10 mouse cellular contexts compared by ENCODE assay signal in genomic region chr12:8402084-8402483, GRCm38 (mm10).
DNase-seq lines count a peak whose midpoint lies in the region; ATAC-seq and TF ChIP-seq lines count a peak whose summit lies in the region.
"Had no signal": no experiment of that assay in that cellular context is flagged by ENCODE, and none has a peak within 500 bp of the region (broad histone marks: within the 10 kb centered on the region; RNA-seq: fewer than 3 reads in every experiment).

No protein-coding gene starts in this region.

- TF ChIP-seq POLR2A in lung, adult 2 months (IDR thresholded peaks at IDR 0.05; ENCODE audit: borderline replicate concordance, extremely low read depth, low read depth, low read length): no peak

- H3K4me1 ChIP-seq in forebrain, embryonic 10.5 days: peaks cover 14% of the 10 kb centered on the region
- H3K4me1 ChIP-seq in forebrain, postnatal 0 days (ENCODE audit: insufficient read depth): no peaks in the 10 kb centered on the region
- peaks cover 8% of the 10 kb centered on the region; the same call in 1 of the 2 replicates for H3K4me1 ChIP-seq in lung, embryonic 14.5 days (ENCODE audit: insufficient read depth)
- H3K4me1 ChIP-seq in lung, adult 2 months (ENCODE audit: control insufficient read depth, insufficient read depth, low read length): peaks cover 5% of the 10 kb centered on the region; the same call in 1 of the 2 replicates
- peaks cover 5% of the 10 kb centered on the region; the same call in 1 of the 2 replicates for H3K4me1 ChIP-seq in intestine, embryonic 15.5 days (replicated peaks)
- H3K4me1 ChIP-seq in neural tube, embryonic 11.5 days (ENCODE audit: control insufficient read depth, insufficient read depth, low read length): no peaks in the 10 kb centered on the region

- peak overlapping the region; percentile 83 for H3K27ac ChIP-seq in forebrain, embryonic 10.5 days
- no peak overlapping the region for H3K27ac ChIP-seq in forebrain, postnatal 0 days (ENCODE audit: low read depth, low read length)
- H3K27ac ChIP-seq in lung, embryonic 14.5 days (ENCODE audit: low read depth): peak overlapping the region; percentile 54; the same call in 1 of the 2 replicates
- no peak overlapping the region for H3K27ac ChIP-seq in intestine, embryonic 15.5 days
- H3K27ac ChIP-seq in neural tube, embryonic 11.5 days (ENCODE audit: low read depth, low read length): peak overlapping the region; percentile 20; the same call in 1 of the 2 replicates

- H3K36me3 ChIP-seq in forebrain, embryonic 10.5 days (replicated peaks): no peaks in the 10 kb centered on the region
- no peaks in the 10 kb centered on the region for H3K36me3 ChIP-seq in forebrain, postnatal 0 days (ENCODE audit: insufficient read depth)
- no peaks in the 10 kb centered on the region for H3K36me3 ChIP-seq in lung, embryonic 14.5 days (ENCODE audit: insufficient read depth)
- no peaks in the 10 kb centered on the region for H3K36me3 ChIP-seq in intestine, embryonic 15.5 days
- H3K36me3 ChIP-seq in neural tube, embryonic 11.5 days (ENCODE audit: control insufficient read depth, insufficient read depth, low read length): no peaks in the 10 kb centered on the region

- TF ChIP-seq CTCF in forebrain, postnatal 0 days (IDR thresholded peaks at IDR 0.05; ENCODE audit: low read depth): no peak
- TF ChIP-seq CTCF in lung, embryonic 14.5 days (IDR thresholded peaks at IDR 0.05; ENCODE audit: low read depth): no peak
- no peak for TF ChIP-seq CTCF in lung, adult 2 months (IDR thresholded peaks at IDR 0.05; ENCODE audit: insufficient read depth, low read length)

- no peaks in the 10 kb centered on the region for H3K27me3 ChIP-seq in forebrain, embryonic 10.5 days (ENCODE audit: poor library complexity, severe bottlenecking)
- H3K27me3 ChIP-seq in forebrain, postnatal 0 days (ENCODE audit: insufficient read depth, low read length): no peaks in the 10 kb centered on the region
- H3K27me3 ChIP-seq in lung, embryonic 14.5 days (ENCODE audit: insufficient read depth, low read length): no peaks in the 10 kb centered on the region
- H3K27me3 ChIP-seq in intestine, embryonic 15.5 days (replicated peaks): no peaks in the 10 kb centered on the region
- H3K27me3 ChIP-seq in neural tube, embryonic 11.5 days (ENCODE audit: control insufficient read depth, insufficient read depth, low read length): no peaks in the 10 kb centered on the region
- H3K27me3 ChIP-seq: Patski had no signal

- ATAC-seq in forebrain, postnatal 0 days: no peak
- ATAC-seq in lung, embryonic 14.5 days (ENCODE audit: insufficient read depth): peak; percentile 95
- ATAC-seq in intestine, embryonic 15.5 days: peak; percentile 87
- ATAC-seq in neural tube, embryonic 11.5 days (ENCODE audit: insufficient read depth, low FRiP score, low TSS enrichment): no peak
- ATAC-seq: Patski had no signal

- no peak overlapping the region for H3K4me3 ChIP-seq in forebrain, embryonic 10.5 days
- no peak overlapping the region for H3K4me3 ChIP-seq in forebrain, postnatal 0 days (ENCODE audit: low read depth, low read length)
- no peak overlapping the region for H3K4me3 ChIP-seq in lung, embryonic 14.5 days (ENCODE audit: low read depth, low read length)
- no peak overlapping the region for H3K4me3 ChIP-seq in lung, adult 2 months (replicated peaks; ENCODE audit: extremely low read depth, low read depth, low read length)
- no peak overlapping the region for H3K4me3 ChIP-seq in intestine, embryonic 15.5 days (replicated peaks)
- H3K4me3 ChIP-seq in neural tube, embryonic 11.5 days (ENCODE audit: low read depth, low read length): no peak overlapping the region
- H3K4me3 ChIP-seq: megakaryocyte, embryonic 14.5 days had no signal

- H3K9ac ChIP-seq in forebrain, postnatal 0 days: no peak overlapping the region
- H3K9ac ChIP-seq in lung, embryonic 14.5 days: no peak overlapping the region
- H3K9ac ChIP-seq in intestine, embryonic 15.5 days: no peak overlapping the region
- no peak overlapping the region for H3K9ac ChIP-seq in neural tube, embryonic 11.5 days (ENCODE audit: low read length)

- H3K4me2 ChIP-seq in forebrain, postnatal 0 days (ENCODE audit: low read depth): no peak overlapping the region
- H3K4me2 ChIP-seq in lung, embryonic 14.5 days: no peak overlapping the region
- H3K4me2 ChIP-seq in intestine, embryonic 15.5 days (replicated peaks): no peak overlapping the region
- H3K4me2 ChIP-seq in neural tube, embryonic 11.5 days (ENCODE audit: low read depth): no peak overlapping the region

- peaks cover 9% of the 10 kb centered on the region for H3K9me3 ChIP-seq in forebrain, embryonic 10.5 days
- H3K9me3 ChIP-seq in forebrain, postnatal 0 days (ENCODE audit: low read length): no peaks in the 10 kb centered on the region
- H3K9me3 ChIP-seq in lung, embryonic 14.5 days (ENCODE audit: low read depth, low read length): no peaks in the 10 kb centered on the region
- H3K9me3 ChIP-seq in intestine, embryonic 15.5 days: no peaks in the 10 kb centered on the region
- H3K9me3 ChIP-seq in neural tube, embryonic 11.5 days (ENCODE audit: control insufficient read depth, low read length): no peaks in the 10 kb centered on the region
- H3K9me3 ChIP-seq: megakaryocyte, embryonic 14.5 days had no signal

- peak; percentile 36 for DNase-seq in forebrain, embryonic 10.5 days (ENCODE audit: extremely low spot score, low spot score)
- no peak for DNase-seq in forebrain, postnatal 0 days
- DNase-seq in lung, embryonic 14.5 days: peak; percentile 57
- no peak for DNase-seq in lung, adult 2 months
- DNase-seq in neural tube, embryonic 11.5 days (ENCODE audit: low spot score): peak; percentile 31
- no peak for DNase-seq in adrenal gland, adult 8-10 months
- DNase-seq in right cerebral cortex, postnatal 36 days (ENCODE audit: low spot score in 2 of 2): no peak

- WGBS in forebrain, embryonic 10.5 days: 19% methylated on average over 5 of the region's 5 CpGs
- WGBS in forebrain, postnatal 0 days: 39% methylated on average over 5 of the region's 5 CpGs
- WGBS in lung, embryonic 14.5 days: 26% methylated on average over 5 of the region's 5 CpGs
- WGBS in lung, adult 2 months: 38% methylated on average over 5 of the region's 5 CpGs
- WGBS in intestine, embryonic 15.5 days: 29% methylated on average over 5 of the region's 5 CpGs
- WGBS in neural tube, embryonic 11.5 days: 14% methylated on average over 5 of the region's 5 CpGs

Comparison
In these comparisons a context has a peak if more than half of its experiments do, and no peak if none do; other contexts are left out.
1. DNase-seq: peak in forebrain, embryonic 10.5 days (single experiment), lung, embryonic 14.5 days (single experiment) and neural tube, embryonic 11.5 days (single experiment); none in forebrain, postnatal 0 days (single experiment), lung, adult 2 months (single experiment), adrenal gland, adult 8-10 months (single experiment) and right cerebral cortex, postnatal 36 days (0 of 2).
2. H3K27ac ChIP-seq: peak in forebrain, embryonic 10.5 days (single experiment), lung, embryonic 14.5 days (single experiment) and neural tube, embryonic 11.5 days (single experiment); none in forebrain, postnatal 0 days (single experiment) and intestine, embryonic 15.5 days (single experiment).
3. ATAC-seq: peak in lung, embryonic 14.5 days (single experiment) and intestine, embryonic 15.5 days (single experiment); none in forebrain, postnatal 0 days (single experiment) and neural tube, embryonic 11.5 days (single experiment).